Comparison of ENCODE assay signal across 10 mouse cellular contexts in genomic region chr5:112847985-112848542, GRCm38 (mm10). TPM values are rescaled to one million over a fixed set of nuclear protein-coding genes. Genes with fewer than 3 reads are reported as not detected.
DNase-seq lines count a peak whose midpoint lies in the region; ATAC-seq and TF ChIP-seq lines count a peak whose summit lies in the region.
"Had no signal": no experiment of that assay in that cellular context is flagged by ENCODE, and none has a peak within 500 bp of the region (broad histone marks: within the 10 kb centered on the region; RNA-seq: fewer than 3 reads in every experiment).

No protein-coding gene starts in this region.

- H3K4me1 ChIP-seq in intestine, embryonic 14.5 days (replicated peaks; ENCODE audit: control insufficient read depth, insufficient read depth, low read length), result peaks cover 27% of the 10 kb centered on the region
- H3K4me1 ChIP-seq in intestine, postnatal 0 days (replicated peaks; ENCODE audit: control insufficient read depth, insufficient read depth, low read length), result no peaks in the 10 kb centered on the region
- H3K4me1 ChIP-seq in forebrain, embryonic 12.5 days, result peaks cover 76% of the 10 kb centered on the region
- H3K4me1 ChIP-seq in intestine, embryonic 16.5 days (ENCODE audit: control insufficient read depth, insufficient read depth, low read length), result peaks cover 13% of the 10 kb centered on the region
- peaks cover 59% of the 10 kb centered on the region for H3K4me1 ChIP-seq in neural tube, embryonic 12.5 days
- peaks cover 20% of the 10 kb centered on the region for H3K4me1 ChIP-seq in heart, embryonic 11.5 days (ENCODE audit: control insufficient read depth, insufficient read depth, low read length)

- no peak for ATAC-seq in intestine, embryonic 14.5 days (replicated peaks; ENCODE audit: low FRiP score, low TSS enrichment, low read depth)
- no peak for ATAC-seq in intestine, postnatal 0 days
- no peak for ATAC-seq in forebrain, embryonic 12.5 days (ENCODE audit: low FRiP score)
- ATAC-seq in intestine, embryonic 16.5 days, result no peak
- no peak for ATAC-seq in neural tube, embryonic 12.5 days (ENCODE audit: low FRiP score, low read depth)
- ATAC-seq in heart, embryonic 11.5 days (replicated peaks; ENCODE audit: insufficient number of reproducible peaks, low FRiP score, low TSS enrichment), result no peak
- ATAC-seq: Patski had no signal

- 0 out of 2 replicates have a peak overlapping the region, but pooled peaks have one; percentile 26 for H3K4me2 ChIP-seq in intestine, embryonic 14.5 days (ENCODE audit: low read length)
- no peak overlapping the region; the same call in 1 of the 2 replicates for H3K4me2 ChIP-seq in intestine, postnatal 0 days (replicated peaks; ENCODE audit: low read depth)
- peak overlapping the region; percentile 40 for H3K4me2 ChIP-seq in forebrain, embryonic 12.5 days
- peak overlapping the region; percentile 47 for H3K4me2 ChIP-seq in intestine, embryonic 16.5 days (ENCODE audit: low read depth, low read length)
- H3K4me2 ChIP-seq in neural tube, embryonic 12.5 days (replicated peaks), result peak overlapping the region; percentile 45
- no peak overlapping the region for H3K4me2 ChIP-seq in heart, embryonic 11.5 days

- H3K4me3 ChIP-seq in intestine, embryonic 14.5 days (ENCODE audit: low read depth, low read length), result no peak overlapping the region
- H3K4me3 ChIP-seq in intestine, postnatal 0 days (ENCODE audit: low read depth, low read length), result no peak overlapping the region
- no peak overlapping the region for H3K4me3 ChIP-seq in forebrain, embryonic 12.5 days (replicated peaks)
- no peak overlapping the region for H3K4me3 ChIP-seq in intestine, embryonic 16.5 days (ENCODE audit: low read length)
- no peak overlapping the region for H3K4me3 ChIP-seq in neural tube, embryonic 12.5 days
- no peak overlapping the region for H3K4me3 ChIP-seq in heart, embryonic 11.5 days (ENCODE audit: low read depth, low read length)

- no peaks in the 10 kb centered on the region for H3K36me3 ChIP-seq in intestine, embryonic 14.5 days (ENCODE audit: control insufficient read depth, insufficient read depth, low read length)
- no peaks in the 10 kb centered on the region for H3K36me3 ChIP-seq in intestine, postnatal 0 days (ENCODE audit: control insufficient read depth, insufficient read depth)
- H3K36me3 ChIP-seq in forebrain, embryonic 12.5 days (replicated peaks), result no peaks in the 10 kb centered on the region
- H3K36me3 ChIP-seq in intestine, embryonic 16.5 days (ENCODE audit: control insufficient read depth, insufficient read depth, low read length), result no peaks in the 10 kb centered on the region
- H3K36me3 ChIP-seq in neural tube, embryonic 12.5 days, result no peaks in the 10 kb centered on the region
- H3K36me3 ChIP-seq in heart, embryonic 11.5 days (ENCODE audit: control insufficient read depth, insufficient read depth, low read length), result no peaks in the 10 kb centered on the region

- TF ChIP-seq CTCF in intestine, postnatal 0 days (IDR thresholded peaks at IDR 0.05; ENCODE audit: low read depth), result no peak

- no peak for DNase-seq in intestine, embryonic 14.5 days (ENCODE audit: low spot score)
- DNase-seq in MN1 (ENCODE audit: low spot score), result no peak
- DNase-seq in cerebellum, postnatal 36 days, result no peak
- DNase-seq: heart, adult 11 months had no signal

- H3K9ac ChIP-seq in intestine, embryonic 14.5 days (ENCODE audit: low read length), result no peak overlapping the region
- H3K9ac ChIP-seq in intestine, postnatal 0 days (ENCODE audit: low read depth, low read length), result no peak overlapping the region
- peak overlapping the region; percentile 9; the same call in 1 of the 2 replicates for H3K9ac ChIP-seq in forebrain, embryonic 12.5 days
- no peak overlapping the region for H3K9ac ChIP-seq in intestine, embryonic 16.5 days (ENCODE audit: low read depth, low read length)
- no peak overlapping the region for H3K9ac ChIP-seq in neural tube, embryonic 12.5 days
- no peak overlapping the region for H3K9ac ChIP-seq in heart, embryonic 11.5 days (ENCODE audit: low read depth, low read length)

- peaks cover 8% of the 10 kb centered on the region; the same call in 1 of the 2 replicates for H3K27me3 ChIP-seq in intestine, embryonic 14.5 days (replicated peaks; ENCODE audit: control insufficient read depth, insufficient read depth, low read length)
- H3K27me3 ChIP-seq in intestine, postnatal 0 days (replicated peaks; ENCODE audit: control insufficient read depth, insufficient read depth, low read length), result no peaks in the 10 kb centered on the region
- H3K27me3 ChIP-seq in forebrain, embryonic 12.5 days, result peaks cover 16% of the 10 kb centered on the region
- no peaks in the 10 kb centered on the region for H3K27me3 ChIP-seq in intestine, embryonic 16.5 days (replicated peaks; ENCODE audit: control insufficient read depth, insufficient read depth, low read length)
- 0 out of 2 replicates have a peak, but pooled peaks cover 11% of the 10 kb centered on the region for H3K27me3 ChIP-seq in neural tube, embryonic 12.5 days (replicated peaks)
- 0 out of 2 replicates have a peak, but pooled peaks cover 4% of the 10 kb centered on the region for H3K27me3 ChIP-seq in heart, embryonic 11.5 days (ENCODE audit: control insufficient read depth, insufficient read depth, low read length)

- H3K9me3 ChIP-seq in intestine, embryonic 14.5 days (ENCODE audit: control insufficient read depth, low read length), result no peaks in the 10 kb centered on the region
- H3K9me3 ChIP-seq in intestine, postnatal 0 days (ENCODE audit: control insufficient read depth), result no peaks in the 10 kb centered on the region
- no peaks in the 10 kb centered on the region for H3K9me3 ChIP-seq in forebrain, embryonic 12.5 days
- H3K9me3 ChIP-seq in intestine, embryonic 16.5 days (ENCODE audit: control insufficient read depth, low read length), result no peaks in the 10 kb centered on the region
- no peaks in the 10 kb centered on the region for H3K9me3 ChIP-seq in neural tube, embryonic 12.5 days
- no peaks in the 10 kb centered on the region for H3K9me3 ChIP-seq in heart, embryonic 11.5 days (replicated peaks; ENCODE audit: control insufficient read depth, low read length)

- H3K27ac ChIP-seq in intestine, embryonic 14.5 days (ENCODE audit: low read depth), result no peak overlapping the region
- no peak overlapping the region for H3K27ac ChIP-seq in intestine, postnatal 0 days (ENCODE audit: low read depth, low read length)
- no peak overlapping the region for H3K27ac ChIP-seq in forebrain, embryonic 12.5 days
- no peak overlapping the region for H3K27ac ChIP-seq in intestine, embryonic 16.5 days (ENCODE audit: low read length)
- no peak overlapping the region for H3K27ac ChIP-seq in neural tube, embryonic 12.5 days
- no peak overlapping the region for H3K27ac ChIP-seq in heart, embryonic 11.5 days (ENCODE audit: low read depth, low read length)

- WGBS in intestine, embryonic 14.5 days, result 17% methylated on average over 24 of the region's 25 CpGs
- WGBS in intestine, postnatal 0 days, result 33% methylated on average over 23 of the region's 25 CpGs
- 6% methylated on average over 25 of the region's 25 CpGs for WGBS in forebrain, embryonic 12.5 days
- 22% methylated on average over 25 of the region's 25 CpGs for WGBS in intestine, embryonic 16.5 days
- WGBS in neural tube, embryonic 12.5 days, result 7% methylated on average over 25 of the region's 25 CpGs
- 26% methylated on average over 25 of the region's 25 CpGs for WGBS in heart, embryonic 11.5 days (ENCODE audit: insufficient replicate concordance)

RNA-seq across cellular contexts. Expression of gene Myo18b, which starts 48.1 kb away (rescaled TPM):
- 0.74 and 0.95 TPM in 2 replicates for polyA plus RNA-seq in intestine, embryonic 14.5 days (2014; fragmentation: Nextera tagmentation; extraction: Ambion mirVana)
- polyA plus RNA-seq in intestine, postnatal 0 days (2015; fragmentation: Nextera tagmentation; extraction: Ambion mirVana), result 0.08 and 0.09 TPM in 2 replicates
- 0.65 and 0.83 TPM in 2 replicates for polyA plus RNA-seq in forebrain, embryonic 12.5 days (2016; fragmentation: Nextera tagmentation; extraction: Ambion mirVana)
- 0.31 and 0.40 TPM in 2 replicates for polyA plus RNA-seq in intestine, embryonic 16.5 days (2015; fragmentation: Nextera tagmentation; extraction: Ambion mirVana)
- 0.66 and 1.3 TPM in 2 replicates for polyA plus RNA-seq in neural tube, embryonic 12.5 days (2016; fragmentation: Nextera tagmentation; extraction: Ambion mirVana)
- polyA plus RNA-seq in heart, embryonic 11.5 days (2014; fragmentation: Nextera tagmentation; extraction: Ambion mirVana), result 22.2 and 26.3 TPM in 2 replicates
- polyA plus RNA-seq: Patski had no signal

Comparison
In these comparisons a context has a peak if more than half of its experiments do, and no peak if none do; other contexts are left out.
1. H3K4me2 ChIP-seq: peak in intestine, embryonic 14.5 days (single experiment), forebrain, embryonic 12.5 days (single experiment), intestine, embryonic 16.5 days (single experiment) and neural tube, embryonic 12.5 days (single experiment); none in intestine, postnatal 0 days (single experiment) and heart, embryonic 11.5 days (single experiment).
2. RNA of gene Myo18b, which starts 48.1 kb away (polyA plus RNA-seq): 22.2 to 26.3 TPM in heart, embryonic 11.5 days; 0.66 to 1.3 TPM in neural tube, embryonic 12.5 days, 0.74 to 0.95 TPM in intestine, embryonic 14.5 days, 0.65 to 0.83 TPM in forebrain, embryonic 12.5 days, 0.31 to 0.40 TPM in intestine, embryonic 16.5 days and 0.08 to 0.09 TPM in intestine, postnatal 0 days; every median in the first group is over 10 times any median in the second.